Mouse (Mus musculus) C2C12 (cell line): ENCODE data around the gene Slc4a3.

Experiments used
- CTCF ChIP-seq: IDR thresholded peaks from one replicate; pipeline ENCODE4 v1.5.1; 2011; ENCODE audit not compliant: control insufficient read depth, insufficient read depth, insufficient read length
- MAX ChIP-seq: IDR thresholded peaks from one replicate; pipeline ENCODE4 v1.6.1; 2011; ENCODE audit warnings: mild to moderate bottlenecking, control low read depth
- USF1 ChIP-seq: IDR thresholded peaks from one replicate; pipeline ENCODE4 v1.6.1; 2011; ENCODE audit warnings: low read depth, mild to moderate bottlenecking, control low read depth, moderate library complexity

DNA sequence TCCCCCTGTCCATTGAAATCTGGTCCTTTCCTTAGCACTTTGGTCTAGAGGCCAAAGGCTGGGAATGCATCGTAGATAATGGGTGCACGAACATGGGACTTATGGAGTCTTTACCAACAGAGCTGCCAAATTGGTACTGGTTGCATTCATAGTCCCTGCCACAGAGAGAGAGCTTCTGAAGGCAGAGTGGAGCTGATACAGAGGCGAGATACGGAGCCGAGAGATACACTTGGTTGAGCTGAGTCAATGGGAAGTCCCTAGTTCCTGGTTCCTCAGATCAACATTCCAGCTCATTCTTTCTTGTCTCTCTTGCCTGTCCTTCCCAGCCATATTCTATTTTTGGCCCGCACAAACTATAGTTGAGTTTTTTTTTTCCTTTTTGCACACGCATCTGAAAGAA lies 27.6 kb downstream of the Slc4a3 start:
- TF ChIP-seq CTCF (no peak), MAX (no peak), USF1 (no peak)
